Mouse (Mus musculus) testis, adult 2 months (tissue): Measurements from ENCODE around the gene Pfkfb3. TPM values are rescaled to one million over a fixed set of nuclear protein-coding genes. Genes with fewer than 3 reads are reported as not detected.

ENCODE experiments used
- H3K27ac ChIP-seq: fragments of 200-500 bp; 2 replicates; pipeline ENCODE4 v1.5.1; 2012; ENCODE audit warnings: low read depth, low read length; ENCODE audit not compliant: control insufficient read depth, insufficient read depth
- H3K27me3 ChIP-seq: fragments of 200-500 bp; 2 replicates; pipeline ENCODE4 v1.6.1; 2012; ENCODE audit warnings: mild to moderate bottlenecking, low read length, moderate library complexity; ENCODE audit not compliant: control insufficient read depth, insufficient read depth
- H3K36me3 ChIP-seq: fragments of 200-500 bp; 2 replicates; pipeline ENCODE4 v1.6.1; 2012; ENCODE audit warnings: mild to moderate bottlenecking, low read length; ENCODE audit not compliant: control insufficient read depth, insufficient read depth
- H3K4me1 ChIP-seq: fragments of 200-500 bp; 2 replicates; pipeline ENCODE4 v1.6.1; 2012; ENCODE audit warnings: low read length; ENCODE audit not compliant: control insufficient read depth, insufficient read depth
- H3K4me3 ChIP-seq: fragments of 200-500 bp; 2 replicates; pipeline ENCODE4 v1.5.1; 2012; ENCODE audit warnings: low read depth, mild to moderate bottlenecking, low read length, moderate library complexity, mixed read lengths; ENCODE audit not compliant: control insufficient read depth
- CTCF ChIP-seq: fragments of 200-500 bp; IDR thresholded peaks from 2 replicates; pipeline ENCODE4 v1.5.1; 2012; ENCODE audit warnings: low read depth, mild to moderate bottlenecking, inconsistent platforms, low read length, moderate library complexity; ENCODE audit not compliant: control insufficient read depth, insufficient read depth, insufficient replicate concordance
- POLR2A ChIP-seq: fragments of 200-500 bp; IDR thresholded peaks from 2 replicates; pipeline ENCODE4 v1.6.1; 2012; ENCODE audit warnings: low read depth, mild to moderate bottlenecking, inconsistent platforms, low read length, moderate library complexity; ENCODE audit not compliant: control insufficient read depth
- polyA plus RNA-seq: library from polyadenylated mRNA; depleted of rRNA; stranded (reverse); fragments of >200 nt; gene quantifications from 2 replicates; pipeline ENCODE4 v1.2.3, GENCODE M21; 2012; rRNA removed

Gene Pfkfb3
- polyA plus RNA-seq, 1 experiment: 43.5 TPM

- Histone ChIP-seq H3K4me3 (no peak overlapping the region), H3K4me1 (no peaks in the 10 kb centered on the region), H3K36me3 (no peaks in the 10 kb centered on the region), H3K27me3 (no peaks in the 10 kb centered on the region), H3K27ac (no peak overlapping the region)
- TF ChIP-seq CTCF (peak; percentile 6; the same call in 1 of the 2 replicates), POLR2A (no peak)
Observed at GRCm38 (mm10) chr2:11422384-11422783, 131.5 kb downstream of the Pfkfb3 start.

Other genes starting within 250 kb of the Pfkfb3 start
- 38.1 and 44.8 TPM in 2 replicates for gene Rbm17, start 50.1 kb upstream of the Pfkfb3 start, polyA plus RNA-seq
- gene Gm17490, start 72.2 kb upstream of the Pfkfb3 start, polyA plus RNA-seq: not detected in 2 replicates
- 0.06 and 0.10 TPM in 2 replicates for gene Il2ra, start 88.7 kb upstream of the Pfkfb3 start, polyA plus RNA-seq
- 3.8 and 4.0 TPM in 2 replicates for gene Il15ra, start 151.2 kb upstream of the Pfkfb3 start, polyA plus RNA-seq
- gene Fbh1, start 223.5 kb upstream of the Pfkfb3 start, polyA plus RNA-seq: 12.0 and 12.6 TPM in 2 replicates
- 22.2 and 23.7 TPM in 2 replicates for gene Ankrd16, start 223.8 kb upstream of the Pfkfb3 start, polyA plus RNA-seq